Mouse (Mus musculus): ENCODE measurements at regions not wholly inside any gene's neighbourhood (a gene's known extent, or its start where the extent isn't known, plus 50 kb on each side); places are given as distances from the start of the nearest gene placed in this dataset.

DNA sequence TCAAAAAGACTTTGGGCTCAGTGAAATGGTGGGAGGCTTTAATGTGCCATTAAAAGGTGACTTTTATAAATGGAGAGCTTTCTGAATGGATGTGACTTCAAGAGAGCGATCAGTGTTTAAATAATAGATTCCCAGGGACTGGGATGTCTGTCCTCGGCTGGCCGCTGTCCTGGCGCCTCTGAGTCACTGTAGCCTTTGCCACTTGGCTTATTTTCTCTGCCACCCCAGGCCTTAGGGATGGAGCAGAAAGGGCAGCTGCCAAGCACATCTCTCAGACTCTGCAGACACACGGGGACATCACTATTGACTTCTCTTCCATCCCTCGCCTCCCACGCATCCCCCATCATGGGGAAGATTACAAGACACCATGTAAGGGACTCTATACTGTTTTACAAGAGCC, 355.3 kb upstream of the Tbx3 start:
- TF ChIP-seq POLR2A (IDR thresholded peaks at IDR 0.05; ENCODE audit: insufficient read depth, low read depth, low read length), result no peak
- TF ChIP-seq EP300 (IDR thresholded peaks at IDR 0.05; ENCODE audit: insufficient read depth, low read depth, low read length), result no peak
- TF ChIP-seq CTCF (IDR thresholded peaks at IDR 0.05), result no peak

Data from heart, adult 2 months (tissue).